Mouse (Mus musculus) kidney, postnatal 14 days (tissue): Measurements from ENCODE around the gene Slc44a2.
"Not testable (repeated sequence)": the region's sequence is repeated elsewhere in the genome, so short reads cannot be mapped to it uniquely, and the experiment has no call there.

Source experiments
- DNase-seq: peaks from one replicate; pipeline ENCODE4 v3.0.0; 2022; ENCODE audit warnings: mixed read lengths

The Slc44a2 gene

DNA sequence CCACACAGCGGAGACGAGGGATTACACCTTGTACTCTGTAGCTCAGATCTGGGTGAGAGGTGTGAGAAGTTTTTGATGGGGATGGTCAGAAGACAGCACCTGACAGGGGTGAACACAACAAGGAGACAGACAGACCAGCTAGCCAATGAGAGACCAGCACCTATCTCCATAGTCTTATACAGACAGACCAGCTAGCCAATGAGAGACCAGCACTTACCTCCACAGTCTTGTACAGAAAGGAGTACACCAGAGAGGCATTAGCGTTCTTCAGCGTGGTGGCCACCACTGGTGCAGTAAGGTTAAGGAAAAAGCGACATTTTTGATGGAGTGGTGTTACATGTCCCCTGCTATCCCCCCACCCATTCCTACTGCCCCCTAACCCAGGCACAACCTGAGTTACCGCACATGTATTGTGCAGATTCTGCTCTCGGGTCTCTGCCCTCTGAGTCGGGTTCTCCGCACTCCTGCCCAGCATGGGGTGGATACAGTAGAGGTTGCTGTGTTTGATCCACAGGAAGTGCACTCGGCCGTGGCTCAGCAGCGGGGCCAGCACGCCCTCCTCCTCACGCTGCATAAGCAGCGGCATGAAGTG, 11.3 kb upstream of the Slc44a2 start:
- peak; percentile 44 for DNase-seq

DNA sequence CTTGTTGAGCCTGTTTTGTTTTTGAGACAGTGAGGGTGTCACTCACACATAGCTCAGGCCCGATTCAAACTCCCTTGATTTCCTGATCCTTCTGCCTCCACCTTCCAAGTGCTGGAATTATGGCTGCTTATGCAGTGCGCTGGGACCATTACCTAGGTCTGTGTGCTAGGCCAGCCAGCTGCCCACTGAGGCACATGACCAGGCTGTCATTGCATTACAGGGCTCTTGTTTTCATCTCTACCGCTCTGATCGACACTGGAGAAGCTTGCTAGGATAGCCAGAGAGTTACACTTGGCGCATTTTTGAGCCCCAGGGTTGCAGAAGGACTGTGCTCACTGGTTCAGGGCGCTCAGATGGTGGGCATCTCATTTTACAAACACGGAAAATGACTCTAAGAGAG, 8.8 kb upstream of the Slc44a2 start:
- DNase-seq: no peak

DNA sequence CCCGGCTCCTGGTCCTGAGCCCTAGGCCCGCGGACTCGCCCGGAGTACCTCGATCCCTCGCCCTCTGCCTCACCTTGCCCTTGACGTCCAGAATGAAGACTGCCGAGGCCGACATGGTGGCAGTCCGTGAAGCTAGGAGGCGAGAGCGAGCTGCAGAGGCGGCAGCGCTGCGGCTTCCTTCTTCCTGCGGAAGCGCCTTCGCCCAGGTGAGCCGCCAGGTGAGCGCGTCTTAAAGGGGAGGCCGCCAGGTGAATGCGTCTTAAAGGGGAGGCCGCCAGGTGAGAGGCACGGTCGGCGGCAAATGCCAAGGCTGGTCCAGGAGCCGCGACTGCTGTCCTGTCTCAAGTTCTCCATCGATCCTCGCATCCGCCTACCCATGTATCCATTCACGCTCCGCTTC, 8.4 kb upstream of the Slc44a2 start, which contains the start of gene Ap1m2:
Ap1m2 (minus strand) TSS at position 204 of the 400 bp plus-strand sequence.
- peak; percentile 72 for DNase-seq

DNA sequence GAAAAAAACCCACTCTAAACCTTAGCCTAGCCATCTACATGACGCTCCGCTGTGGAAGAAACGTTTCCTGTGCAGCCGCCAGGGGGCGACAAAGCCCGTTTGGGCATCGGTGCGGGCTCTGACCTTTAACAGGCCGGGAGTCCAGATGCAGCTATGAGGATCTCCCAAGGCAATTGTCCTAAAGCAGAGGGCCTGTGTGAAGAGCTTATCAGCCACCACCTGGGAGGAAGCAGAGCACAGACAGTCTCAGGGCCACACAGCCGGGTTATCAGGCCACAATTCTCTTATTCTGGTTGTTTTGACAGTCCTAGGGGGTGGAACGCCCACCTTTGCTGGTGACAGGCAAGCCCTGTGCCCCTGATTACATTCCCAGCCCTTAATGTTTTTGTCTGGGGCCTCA, 7.1 kb upstream of the Slc44a2 start:
- DNase-seq: peak; percentile 89

DNA sequence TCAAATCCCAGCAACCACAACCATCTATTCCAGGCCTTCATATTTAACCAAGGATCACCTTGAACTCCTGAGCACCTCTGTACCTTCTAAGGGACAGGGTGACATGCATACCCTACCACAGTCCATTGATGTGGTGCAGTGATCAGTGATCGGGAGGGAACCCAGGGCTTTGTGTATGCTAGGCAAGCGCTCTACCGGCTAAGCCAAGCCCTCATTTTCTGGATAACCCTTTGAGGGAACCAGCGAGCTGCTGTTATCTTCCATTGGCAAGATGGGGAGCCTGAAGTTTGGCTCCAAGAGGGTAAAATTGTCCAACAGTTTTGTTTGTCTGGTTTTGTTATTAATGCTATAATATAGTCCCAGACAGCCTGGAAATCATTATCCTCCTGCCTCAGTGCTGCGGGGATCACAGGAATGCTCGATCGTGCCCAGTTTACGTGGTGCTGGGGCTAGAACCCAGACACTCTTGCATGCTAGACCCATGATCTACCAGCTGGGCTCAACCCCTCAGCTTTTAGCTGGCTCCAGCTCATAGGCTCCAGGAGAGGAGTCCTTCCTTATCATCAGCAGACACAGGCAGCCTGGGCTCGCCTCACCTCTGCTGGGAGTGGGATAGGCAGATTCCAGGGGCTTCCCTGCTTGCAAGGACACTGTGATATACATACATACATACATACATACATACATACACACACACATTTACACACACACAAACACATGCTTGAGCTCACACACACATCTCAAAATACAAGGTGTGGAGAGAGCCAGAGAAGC, 5.9 kb upstream of the Slc44a2 start:
- DNase-seq: no peak

DNA sequence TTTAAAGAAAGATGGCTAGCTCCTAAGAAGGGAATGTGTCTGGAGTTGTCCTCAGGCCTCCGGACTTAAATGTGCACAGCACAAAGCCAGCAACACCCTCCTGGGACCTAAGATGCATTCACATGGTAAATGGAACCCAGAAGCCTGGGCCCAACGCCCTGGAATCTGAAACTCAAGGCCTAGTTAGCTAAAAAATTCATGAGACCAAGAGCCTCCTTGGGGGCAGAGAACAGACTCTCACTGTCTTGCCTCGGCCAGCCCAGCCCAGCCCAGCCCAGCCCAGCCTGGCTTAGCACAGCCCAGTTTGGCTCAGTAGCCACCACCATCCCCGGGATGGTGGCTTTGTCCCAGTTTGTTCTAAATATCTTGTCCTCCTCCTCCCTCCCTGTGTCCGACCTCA, 5.1 kb upstream of the Slc44a2 start:
- no peak for DNase-seq

DNA sequence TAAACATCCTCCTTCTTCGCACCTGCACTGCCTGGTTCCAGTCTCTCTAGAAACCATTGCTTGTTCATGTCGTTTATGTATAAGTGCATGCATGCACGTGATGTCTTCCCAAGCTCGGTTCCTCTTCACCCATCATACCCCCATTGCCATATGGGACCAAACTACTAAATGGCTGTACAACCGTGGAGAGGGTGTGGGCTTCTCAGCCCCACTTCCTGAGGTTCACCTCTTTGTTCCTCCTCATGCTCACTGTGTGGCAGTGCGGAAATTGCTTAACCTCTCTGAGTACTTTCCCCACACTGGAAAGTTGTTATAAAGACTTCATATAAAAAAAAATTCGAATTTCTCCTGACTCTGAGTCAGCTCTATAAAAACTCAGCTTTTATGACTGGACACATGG, 3.8 kb upstream of the Slc44a2 start:
- DNase-seq: no peak

DNA sequence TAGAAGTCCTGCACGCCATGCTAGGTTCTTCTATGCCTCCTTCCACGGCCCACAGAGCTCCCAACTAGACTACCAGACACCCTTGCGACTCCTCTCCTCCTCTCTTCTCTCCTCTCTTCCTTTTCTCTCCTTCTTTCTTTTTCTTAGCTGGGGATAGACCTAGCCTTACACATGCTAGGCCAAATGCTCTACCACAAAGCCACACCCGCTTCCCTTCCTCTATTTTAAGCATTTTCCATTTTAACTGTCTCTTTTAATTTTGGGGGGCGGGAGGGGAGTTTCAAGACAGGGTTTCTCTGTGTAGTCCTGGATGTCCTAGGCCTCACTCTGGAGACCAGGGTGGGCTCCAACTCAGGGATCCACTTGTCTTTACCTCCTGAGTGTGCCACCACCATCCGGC, 1.7 kb upstream of the Slc44a2 start:
- no peak for DNase-seq

DNA sequence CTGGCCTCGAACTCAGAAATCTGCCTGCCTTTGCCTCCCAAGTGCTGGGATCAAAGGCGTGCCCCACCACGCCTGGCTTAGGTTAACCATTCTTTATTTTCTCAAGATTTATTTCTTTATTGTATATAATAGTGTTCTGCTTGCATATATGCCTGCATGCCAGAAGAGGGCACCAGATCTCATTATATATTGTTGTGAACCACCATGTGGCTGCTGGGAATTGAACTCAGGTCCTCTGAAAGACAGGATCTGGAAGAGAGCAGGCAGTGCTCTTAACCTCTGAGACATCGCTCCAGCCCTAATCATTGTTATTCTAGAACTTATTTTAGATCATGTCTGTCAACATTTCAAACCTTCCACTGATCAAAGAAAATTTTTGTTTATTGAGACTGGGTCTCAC, 995 bp upstream of the Slc44a2 start:
- DNase-seq: no peak

DNA sequence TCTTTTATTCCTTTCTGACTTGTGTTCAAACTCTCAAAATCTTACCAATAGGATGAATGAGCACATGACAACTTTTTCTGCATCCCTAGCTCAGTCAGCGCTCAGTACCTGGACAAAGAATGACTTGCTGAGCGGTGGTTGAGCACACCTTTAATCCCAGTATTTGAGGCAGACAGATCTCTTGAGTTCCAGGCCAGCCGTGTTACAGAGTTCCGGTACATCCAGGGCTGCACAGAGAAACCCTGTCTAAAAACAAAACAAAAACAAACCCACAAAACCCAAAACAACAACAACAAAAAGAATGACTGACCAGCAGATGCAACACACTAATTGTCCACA, 249 bp upstream of the Slc44a2 start:
- DNase-seq: no peak

DNA sequence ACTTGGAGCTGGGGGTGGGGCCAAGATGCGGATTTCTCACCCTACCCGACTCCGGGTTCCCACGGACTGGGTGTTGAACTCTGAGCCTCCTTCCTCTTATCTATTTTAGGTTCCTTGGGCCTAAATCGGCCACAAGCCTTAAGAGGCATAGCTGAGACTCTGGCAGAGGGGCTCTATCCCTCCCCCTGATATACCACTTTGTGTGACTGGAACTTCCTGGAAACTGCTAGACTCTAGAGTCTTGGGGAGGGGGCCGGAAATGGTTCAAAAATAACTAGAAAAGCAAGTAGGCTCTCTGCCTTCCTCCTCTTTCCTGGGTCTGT, 976 bp downstream of the Slc44a2 start:
- DNase-seq: peak; percentile 54

DNA sequence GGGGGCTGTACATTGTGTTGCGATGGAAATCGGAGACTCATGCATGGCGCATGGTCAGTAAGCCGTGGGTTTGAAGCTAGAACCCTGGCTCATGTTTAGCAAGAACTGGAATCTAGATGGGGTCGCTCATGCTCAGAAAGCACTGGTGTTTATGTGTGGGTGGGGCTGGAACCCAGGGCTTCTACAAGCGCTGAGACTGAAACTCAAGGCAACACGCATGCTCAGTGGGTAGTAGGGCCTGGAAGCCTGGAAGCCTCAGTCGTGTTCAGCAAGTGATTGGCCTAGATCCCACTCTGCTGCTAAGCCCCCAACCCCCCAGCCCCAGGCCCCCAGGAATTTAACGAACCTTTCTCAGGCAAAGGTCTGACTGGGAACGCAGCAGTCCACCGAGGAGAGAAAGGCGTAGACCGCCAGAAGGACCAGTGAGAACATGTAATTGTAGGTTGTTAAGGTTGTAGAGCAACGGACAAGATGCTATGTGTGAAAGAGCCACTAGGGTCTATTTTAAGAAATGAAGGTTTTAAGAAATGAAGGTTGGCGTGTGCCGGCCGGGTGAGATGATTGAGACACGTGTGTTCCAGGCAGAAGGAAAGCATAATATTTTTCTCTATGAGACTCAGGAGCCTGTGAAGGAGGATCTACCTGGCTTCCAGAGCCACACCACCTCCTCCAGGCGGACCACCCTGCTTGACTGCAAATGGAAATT, 1.9 kb downstream of the Slc44a2 start:
- DNase-seq: no peak

DNA sequence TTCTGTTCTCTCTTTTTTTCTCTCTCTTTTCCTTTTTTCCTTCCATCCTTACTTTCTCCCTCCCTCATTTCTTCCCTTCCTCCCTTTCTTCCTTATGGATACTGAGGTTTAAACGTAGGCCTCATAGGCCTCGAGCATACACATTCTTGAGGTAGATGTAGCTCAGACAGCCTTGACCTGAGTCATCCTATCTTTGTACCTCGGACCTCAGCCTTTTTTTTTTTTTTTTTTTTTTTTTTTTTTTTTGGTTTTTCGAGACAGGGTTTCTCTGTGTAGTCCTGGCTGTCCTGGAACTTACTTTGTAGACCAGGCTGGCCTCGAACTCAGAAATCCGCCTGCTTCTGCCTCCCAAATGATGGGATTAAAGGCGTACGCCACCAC, 2.4 kb downstream of the Slc44a2 start:
- DNase-seq: not testable (repeated sequence)

DNA sequence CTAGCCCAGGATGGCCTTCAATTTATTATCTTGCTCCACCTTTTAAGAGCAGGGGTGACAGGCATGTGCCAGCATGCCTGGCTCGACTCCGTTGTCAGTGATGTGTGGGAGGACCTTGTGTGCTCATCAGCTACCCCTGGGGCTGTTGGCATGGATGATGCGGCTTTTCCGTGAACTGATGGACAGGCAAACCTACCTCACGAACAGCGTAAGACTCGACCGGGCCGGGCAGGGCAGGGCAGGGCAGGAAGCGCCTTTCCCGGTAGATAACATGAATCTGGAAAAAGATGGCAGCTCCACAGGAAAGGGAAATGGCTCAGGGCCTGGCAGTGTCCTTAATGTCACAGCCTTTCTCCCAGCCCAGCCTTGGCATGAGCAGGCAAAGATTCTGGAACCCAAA, 3.8 kb downstream of the Slc44a2 start:
- peak; percentile 57 for DNase-seq

DNA sequence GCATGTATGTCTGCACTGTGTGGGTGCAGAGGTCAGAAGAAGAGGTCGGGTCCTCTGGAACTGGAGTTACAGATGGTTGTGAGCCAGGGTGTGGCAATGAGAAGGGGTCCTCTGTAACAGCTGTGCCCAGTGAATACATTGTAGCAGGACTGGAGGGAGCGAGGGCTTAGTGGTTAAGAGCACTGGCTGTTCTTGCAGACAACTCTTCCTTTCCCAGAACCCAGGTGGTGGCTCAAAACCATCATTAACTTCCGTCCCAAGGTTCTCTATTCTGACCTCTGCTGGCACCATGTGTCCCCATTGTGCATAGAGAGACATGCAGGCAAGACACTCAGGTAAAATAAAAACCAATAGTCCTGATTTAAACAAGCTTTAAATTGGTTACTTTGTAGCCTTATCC, 7.1 kb downstream of the Slc44a2 start:
- no peak for DNase-seq

DNA sequence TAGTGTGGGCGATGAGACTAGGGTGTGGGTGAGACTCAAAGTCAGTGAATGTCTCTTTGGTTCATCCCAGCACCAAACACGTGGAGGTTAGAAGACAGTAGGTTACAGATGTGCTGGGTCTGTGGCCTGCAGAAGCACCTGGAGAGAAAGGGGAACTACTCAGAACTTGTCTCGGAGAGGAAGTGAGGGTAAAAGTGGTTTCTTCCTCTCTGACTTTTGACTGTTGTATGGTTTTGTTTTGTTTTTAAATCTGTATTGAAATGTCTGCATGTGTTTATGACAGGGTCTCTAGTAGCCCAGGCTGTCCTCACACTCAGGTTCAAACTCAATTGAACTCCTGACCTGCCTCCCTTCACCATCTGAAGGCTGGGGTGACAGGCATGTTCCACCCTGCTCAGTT, 7.5 kb downstream of the Slc44a2 start:
- DNase-seq: no peak

DNA sequence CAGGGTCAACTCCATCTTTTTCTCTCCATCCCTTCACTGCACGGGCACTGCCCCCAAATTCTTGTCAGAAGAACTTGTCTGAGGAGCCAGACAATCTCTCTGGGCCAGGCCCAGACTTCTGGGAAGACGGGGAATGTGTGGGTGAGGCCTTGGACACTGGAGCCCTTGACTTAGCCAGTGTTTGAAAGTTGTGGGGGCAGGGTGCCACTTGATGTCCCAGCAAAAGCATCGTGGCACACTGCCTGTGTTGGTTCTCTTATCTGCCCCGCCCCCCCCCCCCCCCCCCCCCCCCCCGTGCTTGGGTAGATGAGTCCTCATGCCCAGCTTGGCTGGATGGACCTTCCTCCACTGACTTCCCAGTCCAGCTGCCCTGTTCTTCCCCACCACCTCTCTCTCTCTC, 8.5 kb downstream of the Slc44a2 start:
- no peak for DNase-seq

DNA sequence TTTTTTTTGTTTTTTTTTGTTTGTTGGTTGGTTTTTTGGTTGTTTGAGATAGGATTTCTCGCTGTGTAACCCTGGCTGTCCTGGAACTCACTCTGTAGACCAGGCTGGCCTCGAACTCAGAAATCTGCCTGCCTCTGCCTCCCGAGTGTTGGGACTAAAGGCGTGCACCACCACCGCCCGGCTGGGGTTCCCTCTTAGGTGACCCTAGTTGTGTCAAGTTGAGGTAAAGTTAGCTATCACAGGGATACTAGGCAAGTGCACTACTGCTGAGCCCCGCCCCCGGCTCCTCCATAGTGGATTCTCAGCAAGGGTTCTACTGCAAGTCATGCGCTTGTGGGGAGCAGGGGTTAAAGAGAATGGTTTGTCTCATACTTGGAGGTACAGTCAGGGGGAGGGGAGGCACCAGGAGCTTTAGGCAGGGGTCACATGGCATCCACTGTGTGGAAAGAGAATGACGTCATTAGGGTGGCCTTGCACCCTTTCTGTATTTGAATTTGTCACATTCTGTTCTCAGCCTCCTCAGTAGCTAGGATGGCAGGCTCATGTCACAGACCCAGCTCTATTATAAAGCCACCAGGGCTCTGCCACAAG, 9.3 kb downstream of the Slc44a2 start:
- no peak for DNase-seq

DNA sequence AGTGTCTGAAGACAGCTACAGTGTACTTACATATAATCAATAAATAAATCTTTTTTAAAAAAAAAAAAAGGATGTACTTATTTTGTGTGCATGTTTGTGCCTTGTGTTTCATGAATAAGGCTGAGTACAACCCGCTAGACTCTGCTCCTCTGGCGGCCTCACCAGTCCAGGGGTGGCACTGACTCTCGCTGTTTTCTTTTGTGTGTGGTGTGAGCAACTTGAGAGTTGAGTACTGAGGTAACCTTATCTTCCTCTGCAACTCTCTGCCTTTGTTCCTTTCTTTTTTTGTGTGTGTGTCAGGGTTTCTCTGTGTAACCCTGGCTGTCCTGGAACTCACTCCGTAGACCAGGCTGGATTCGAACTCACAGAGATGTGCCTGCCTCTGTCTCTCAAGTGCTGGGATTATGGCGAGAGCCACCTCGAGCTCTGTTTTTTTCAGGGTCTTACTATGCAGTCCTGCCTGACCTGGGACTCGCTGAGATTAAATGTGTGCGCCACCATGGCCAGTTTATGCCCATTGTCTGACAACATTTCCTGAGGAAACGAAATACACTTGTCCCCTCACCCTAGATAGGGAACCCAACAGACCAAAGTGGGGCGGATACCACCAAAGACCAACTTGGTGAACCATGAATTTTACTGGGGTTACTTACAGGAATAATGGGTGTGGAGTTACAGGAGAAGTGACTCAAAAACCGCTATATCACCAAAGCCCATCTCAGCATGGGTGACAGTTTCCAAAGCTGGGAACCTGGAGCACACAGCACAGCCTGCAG, 11.1 kb downstream of the Slc44a2 start:
- DNase-seq: no peak

DNA sequence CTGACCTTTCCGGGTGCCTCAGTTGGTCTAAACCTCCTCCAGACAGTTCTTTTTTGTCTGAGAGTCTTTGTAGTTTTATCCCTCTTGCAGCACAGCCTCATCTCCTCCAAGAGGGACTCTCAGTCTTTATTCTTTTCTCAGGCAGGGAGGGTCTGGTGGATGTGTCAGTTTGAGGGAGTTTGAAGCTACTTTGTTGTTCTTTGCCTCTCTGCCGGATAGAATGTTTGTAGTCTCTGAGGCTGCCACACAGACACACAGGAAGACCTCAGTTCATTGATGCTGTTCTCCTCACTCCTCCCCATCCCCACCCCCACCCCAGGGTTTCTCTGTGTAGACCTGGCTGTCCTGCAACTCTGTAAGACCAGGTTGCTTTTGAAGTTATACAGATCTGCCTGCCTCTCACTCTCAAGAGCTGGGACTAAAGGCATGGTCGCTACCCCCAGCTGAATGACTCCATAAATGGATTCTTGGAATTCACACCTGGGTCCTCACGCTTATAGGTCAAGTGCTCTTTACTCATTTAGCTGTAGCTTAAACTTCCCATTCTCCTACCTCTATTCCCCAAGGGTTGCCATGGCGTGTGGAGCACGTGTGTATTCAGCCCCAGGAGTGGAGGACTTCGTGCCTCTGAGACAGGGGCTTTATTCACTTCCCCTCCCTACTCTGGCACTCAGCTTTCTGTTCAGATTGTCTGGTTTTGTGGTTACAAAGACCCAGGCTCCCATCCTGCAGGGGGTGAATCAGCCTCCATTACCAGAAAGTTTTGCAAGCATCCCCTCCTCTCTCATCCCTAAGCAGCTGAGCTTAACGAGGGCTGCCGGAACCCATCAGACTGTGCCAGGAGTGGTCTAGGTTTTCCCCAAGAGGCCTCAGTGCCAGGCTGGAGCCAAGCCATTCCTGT, 11.9 kb downstream of the Slc44a2 start:
- no peak for DNase-seq

DNA sequence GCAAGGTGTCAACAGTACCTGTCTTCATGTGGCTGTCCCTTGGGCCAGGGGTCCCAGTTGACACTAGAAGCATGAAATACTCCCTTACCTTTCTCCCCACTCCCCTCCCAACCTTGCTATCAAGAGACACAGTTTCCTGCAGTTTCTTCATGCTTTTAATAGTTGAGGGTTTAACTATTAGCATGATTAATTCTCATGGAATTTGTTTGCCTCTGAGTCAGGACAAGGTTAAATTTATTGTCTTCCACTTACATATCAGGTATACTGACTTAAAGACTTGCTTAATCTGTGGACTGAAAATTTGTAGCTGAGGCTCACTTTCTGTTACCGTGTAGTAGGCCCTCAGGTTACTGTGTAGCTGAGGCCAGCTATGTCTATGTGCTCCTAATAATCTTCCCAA, 13.0 kb downstream of the Slc44a2 start:
- DNase-seq: no peak

DNA sequence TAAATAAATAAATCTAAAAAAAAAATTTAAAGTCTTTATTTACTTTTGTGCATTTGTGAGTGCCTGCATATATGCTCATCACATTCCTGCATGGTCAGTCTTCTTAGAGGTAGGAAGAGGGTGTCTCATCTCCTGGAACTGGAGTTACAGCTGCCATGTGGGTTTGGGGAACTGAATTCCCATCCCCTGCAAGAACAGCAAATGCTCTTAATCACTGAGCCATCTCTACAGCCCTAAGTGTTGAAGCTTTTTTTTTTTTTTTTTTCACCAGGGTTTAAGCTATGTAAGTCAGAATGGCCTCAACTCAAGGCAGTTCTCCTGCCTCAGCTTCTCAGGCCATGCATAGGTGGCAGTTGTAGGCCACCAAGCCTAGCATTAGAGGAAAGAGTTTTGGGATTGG, 14.2 kb downstream of the Slc44a2 start:
- no peak for DNase-seq
